Mouse (Mus musculus) lung, adult 2 months (tissue): ENCODE measurements at regions not wholly inside any gene's neighbourhood (a gene's known extent, or its start where the extent isn't known, plus 50 kb on each side); places are given as distances from the start of the nearest gene placed in this dataset.

Source experiments
- CTCF ChIP-seq: fragments of 200-500 bp; IDR thresholded peaks from 2 replicates; pipeline ENCODE4 v1.5.1; 2011; ENCODE audit warnings: mild to moderate bottlenecking, low read length, control low read depth; ENCODE audit not compliant: insufficient read depth
- POLR2A ChIP-seq: fragments of 200-500 bp; IDR thresholded peaks from 2 replicates; pipeline ENCODE4 v1.6.1; 2011; ENCODE audit warnings: low read depth, mild to moderate bottlenecking, control low read depth, low read length, borderline replicate concordance; ENCODE audit errors: extremely low read depth

- TF ChIP-seq POLR2A, result no peak
- TF ChIP-seq CTCF, result no peak
Measured at GRCm38 (mm10) chr8:128202158-128202886, 156.1 kb upstream of the Nrp1 start.
